Mouse (Mus musculus): ENCODE measurements around the gene Gm20425. TPM values are rescaled to one million over a fixed set of nuclear protein-coding genes. Genes with fewer than 3 reads are reported as not detected.

The Gm20425 gene
- total RNA-seq, 2 experiments from 2014 or later: 1.7 to 3.5 TPM

- no peak for DNase-seq
- TF ChIP-seq CTCF (IDR thresholded peaks at IDR 0.05): no peak
- Histone ChIP-seq H3K27ac (no peak overlapping the region), H3K4me3 (no peak overlapping the region)
- intact Hi-C loops (cut with DNase I): loop anchor here (1.0 to 10.0 kb wide), 2 partner anchors 93 to 114 kb away; no protein-coding TSS in a partner anchor
Observed at GRCm38 (mm10) chr9:103208802-103209423, 21.2 kb downstream of the Gm20425 start.

- H3K4me3 ChIP-seq: peak overlapping the region; percentile 56
- no peak overlapping the region for H3K27ac ChIP-seq
- peak; percentile 76 for DNase-seq
- no peak; the same call in 1 of the 2 replicates for TF ChIP-seq CTCF (IDR thresholded peaks at IDR 0.05)
- intact Hi-C loops (cut with DNase I): loop anchor here (1.0 to 10.0 kb wide), 2 partner anchors 94 to 113 kb away; no protein-coding TSS in a partner anchor
Observed at GRCm38 (mm10) chr9:103207846-103208245, 22.3 kb downstream of the Gm20425 start.

GRCm38 (mm10) chr9:103205786-103206185 lies 24.3 kb downstream of the Gm20425 start:
- Histone ChIP-seq H3K27ac (no peak overlapping the region), H3K4me3 (no peak overlapping the region)
- no peak for DNase-seq
- intact Hi-C loops (cut with DNase I): loop anchor here (10.0 kb wide), 1 partner anchor 111 kb away; no protein-coding TSS in a partner anchor
- no peak for TF ChIP-seq CTCF (IDR thresholded peaks at IDR 0.05)

- intact Hi-C loops (cut with DNase I): loop anchor here (10.0 kb wide), 1 partner anchor 107 kb away; no protein-coding TSS in a partner anchor
- Histone ChIP-seq H3K27ac (peak within 1 kb of the TSS; percentile 86), H3K4me3 (peak within 1 kb of the TSS; percentile 97)
- TF ChIP-seq CTCF (IDR thresholded peaks at IDR 0.05): no peak
- DNase-seq: peak; percentile 95
Observed at GRCm38 (mm10) chr9:103201561-103202260, 28.4 kb downstream of the Gm20425 start, which contains the start of gene Srprb. Gene Srprb, minus strand, starts transcription at chr9:103202137.

GRCm38 (mm10) chr9:103188416-103188815 lies 41.7 kb downstream of the Gm20425 start:
- TF ChIP-seq CTCF (IDR thresholded peaks at IDR 0.05): no peak
- no peak for DNase-seq
- intact Hi-C loops (cut with DNase I): no loop called here
- Histone ChIP-seq H3K27ac (no peak overlapping the region), H3K4me3 (no peak overlapping the region)

- H3K27ac ChIP-seq: no peak overlapping the region
- peak; percentile 47 for DNase-seq
- TF ChIP-seq CTCF (IDR thresholded peaks at IDR 0.05): no peak
- intact Hi-C loops (cut with DNase I): no loop called here
- H3K4me3 ChIP-seq: no peak overlapping the region
Observed at GRCm38 (mm10) chr9:103186747-103187146, 43.4 kb downstream of the Gm20425 start.

- intact Hi-C loops (cut with DNase I): no loop called here
- no peak for TF ChIP-seq CTCF (IDR thresholded peaks at IDR 0.05)
- DNase-seq: no peak
- no peak overlapping the region for H3K4me3 ChIP-seq
- H3K27ac ChIP-seq: no peak overlapping the region
Observed at GRCm38 (mm10) chr9:103185946-103186345, 44.2 kb downstream of the Gm20425 start.

- intact Hi-C loops (cut with DNase I): no loop called here
- TF ChIP-seq CTCF (IDR thresholded peaks at IDR 0.05): no peak
- H3K27ac ChIP-seq: no peak overlapping the region
Observed at GRCm38 (mm10) chr9:103184855-103185254, 45.3 kb downstream of the Gm20425 start.

GRCm38 (mm10) chr9:103181886-103182285 lies 48.2 kb downstream of the Gm20425 start:
- no peak overlapping the region for H3K4me3 ChIP-seq
- no peak for DNase-seq
- intact Hi-C loops (cut with DNase I): no loop called here
- H3K27ac ChIP-seq: no peak overlapping the region
- TF ChIP-seq CTCF (IDR thresholded peaks at IDR 0.05): no peak

More at GRCm38 (mm10) chr9:103184855-103185254, 45.3 kb downstream of the Gm20425 start:
- no peak overlapping the region for H3K4me3 ChIP-seq
- DNase-seq: no peak

GRCm38 (mm10) chr9:103180807-103181565 lies 49.1 kb downstream of the Gm20425 start:
- TF ChIP-seq CTCF (IDR thresholded peaks at IDR 0.05): no peak
- Histone ChIP-seq H3K4me3 (peak overlapping the region; percentile 69), H3K27ac (peak overlapping the region; percentile 56)
- DNase-seq: peak; percentile 74
- intact Hi-C loops (cut with DNase I): no loop called here

- H3K4me3 ChIP-seq: peak overlapping the region; percentile 69
- peak overlapping the region; percentile 56; the same call in 1 of the 2 replicates for H3K27ac ChIP-seq
- no peak for TF ChIP-seq CTCF (IDR thresholded peaks at IDR 0.05)
- intact Hi-C loops (cut with DNase I): no loop called here
- DNase-seq: peak; percentile 82
Observed at GRCm38 (mm10) chr9:103180303-103180702, 49.8 kb downstream of the Gm20425 start.

GRCm38 (mm10) chr9:103175692-103176091 lies 54.4 kb downstream of the Gm20425 start:
- intact Hi-C loops (cut with DNase I): no loop called here
- no peak for DNase-seq

More at GRCm38 (mm10) chr9:103175692-103176091, 54.4 kb downstream of the Gm20425 start:
- no peak overlapping the region for H3K27ac ChIP-seq
- TF ChIP-seq CTCF (IDR thresholded peaks at IDR 0.05): no peak
- H3K4me3 ChIP-seq: no peak overlapping the region
